Mouse (Mus musculus): ENCODE measurements at regions not wholly inside any gene's neighbourhood (a gene's known extent, or its start where the extent isn't known, plus 50 kb on each side); places are given as distances from the start of the nearest gene placed in this dataset.
"Not testable (repeated sequence)": the region's sequence is repeated elsewhere in the genome, so short reads cannot be mapped to it uniquely, and the experiment has no call there.

GRCm38 (mm10) chr3:149092649-149093048 lies 102.3 kb upstream of the Adgrl2 start:
- no peak for DNase-seq

GRCm38 (mm10) chr3:149090103-149090502 lies 99.7 kb upstream of the Adgrl2 start:
- DNase-seq = no peak

GRCm38 (mm10) chr3:149088621-149089128 lies 98.3 kb upstream of the Adgrl2 start:
- DNase-seq = no peak

GRCm38 (mm10) chr3:149087488-149087887 lies 97.1 kb upstream of the Adgrl2 start:
- DNase-seq = no peak

GRCm38 (mm10) chr3:149086704-149087103 lies 96.3 kb upstream of the Adgrl2 start:
- no peak for DNase-seq

- DNase-seq = no peak
Measured at GRCm38 (mm10) chr3:149086086-149086485, 95.7 kb upstream of the Adgrl2 start.

- no peak for DNase-seq
Measured at GRCm38 (mm10) chr3:149084861-149085598, 94.7 kb upstream of the Adgrl2 start.

- DNase-seq = no peak
Measured at GRCm38 (mm10) chr3:149083391-149083790, 93.0 kb upstream of the Adgrl2 start.

- DNase-seq = no peak
Measured at GRCm38 (mm10) chr3:149078881-149079280, 88.5 kb upstream of the Adgrl2 start.

- DNase-seq = no peak
Measured at GRCm38 (mm10) chr3:149076928-149077551, 86.7 kb upstream of the Adgrl2 start.

- peak; percentile 11 for DNase-seq
Measured at GRCm38 (mm10) chr3:149075488-149075851, 85.1 kb upstream of the Adgrl2 start.

- no peak for DNase-seq
Measured at GRCm38 (mm10) chr3:149074658-149075487, 84.5 kb upstream of the Adgrl2 start.

- DNase-seq = no peak
Measured at GRCm38 (mm10) chr3:149070201-149070600, 79.8 kb upstream of the Adgrl2 start.

GRCm38 (mm10) chr3:149069436-149069835 lies 79.1 kb upstream of the Adgrl2 start:
- no peak for DNase-seq

- no peak for DNase-seq
Measured at GRCm38 (mm10) chr3:149068821-149069220, 78.5 kb upstream of the Adgrl2 start.

GRCm38 (mm10) chr3:149067758-149068157 lies 77.4 kb upstream of the Adgrl2 start:
- DNase-seq = no peak

GRCm38 (mm10) chr3:149055077-149055476 lies 64.7 kb upstream of the Adgrl2 start:
- DNase-seq = no peak

GRCm38 (mm10) chr3:149052295-149052902 lies 62.0 kb upstream of the Adgrl2 start:
- DNase-seq = not testable (repeated sequence)

GRCm38 (mm10) chr3:149045343-149045742 lies 55.0 kb upstream of the Adgrl2 start:
- DNase-seq = no peak

GRCm38 (mm10) chr3:149043901-149044300 lies 53.5 kb upstream of the Adgrl2 start:
- DNase-seq = no peak

- no peak for DNase-seq
Measured at GRCm38 (mm10) chr3:149042527-149042926, 52.2 kb upstream of the Adgrl2 start.

- no peak for DNase-seq
Measured at GRCm38 (mm10) chr3:149041188-149041587, 50.8 kb upstream of the Adgrl2 start.
